Comparison of ENCODE assay signal across 8 mouse cellular contexts in the genomic region with DNA sequence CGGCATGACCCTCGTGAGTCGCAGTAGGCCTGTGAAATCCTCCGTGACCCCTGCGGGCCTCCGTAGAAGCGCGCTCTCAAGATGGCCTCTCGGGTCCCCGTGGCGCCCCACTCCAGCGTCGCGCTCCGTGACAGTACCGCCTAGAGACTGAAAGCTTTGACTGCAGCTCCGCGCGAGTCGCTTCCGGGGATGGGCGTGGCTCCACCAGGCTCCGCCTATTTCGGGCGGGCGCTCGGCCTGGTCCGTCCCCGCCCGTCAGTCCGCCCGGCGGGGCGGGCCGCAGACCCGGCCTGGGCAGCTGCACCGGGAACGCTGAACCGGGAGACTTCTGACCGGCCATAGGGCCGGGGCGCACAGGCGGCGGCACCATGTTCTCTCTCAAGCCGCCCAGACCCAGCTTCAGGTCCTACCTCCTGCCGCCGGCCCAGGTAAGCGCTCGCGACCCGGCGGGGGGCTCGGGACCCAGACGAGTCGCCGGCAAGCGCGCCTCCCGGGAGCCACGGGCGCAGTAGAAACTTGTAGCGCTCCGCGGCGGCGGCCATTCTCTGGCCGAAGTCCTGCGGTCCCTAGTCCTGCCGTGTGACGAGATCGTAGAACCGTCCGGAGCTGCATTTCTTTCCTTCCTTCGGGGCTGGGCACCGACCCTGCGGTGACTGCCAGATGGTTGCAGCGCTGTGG. TPM values are rescaled to one million over a fixed set of nuclear protein-coding genes. Genes with fewer than 3 reads are reported as not detected.
A peak's percentile ranks its signal among the peaks of the same experiment; 100 is the strongest.
DNase-seq lines count a peak whose midpoint lies in the region; ATAC-seq lines count a peak whose summit lies in the region.

Gene Mtmr10 (plus strand): TSS at position 240 of the 678 bp plus-strand sequence.

- H3K4me3 ChIP-seq in hindbrain, embryonic 15.5 days = peak within 1 kb of the TSS; percentile 88

- no peaks in the 10 kb centered on the region for H3K36me3 ChIP-seq in hindbrain, embryonic 15.5 days

- H3K9me3 ChIP-seq in hindbrain, embryonic 15.5 days = no peaks in the 10 kb centered on the region

- H3K27me3 ChIP-seq in hindbrain, embryonic 15.5 days = no peaks in the 10 kb centered on the region

- peak within 1 kb of the TSS; percentile 83 for H3K27ac ChIP-seq in hindbrain, embryonic 15.5 days (replicated peaks)

- H3K4me1 ChIP-seq in hindbrain, embryonic 15.5 days (replicated peaks) = peaks cover 15% of the 10 kb centered on the region

- under 1% methylated on average over 77 of the region's 77 CpGs for WGBS in hindbrain, embryonic 15.5 days

- DNase-seq in T-cell, adult 2 months (ENCODE audit: low spot score) = peak; percentile 95
- DNase-seq in cerebellum, postnatal 36 days = peak; percentile 98 to 99
- DNase-seq in frontal cortex, postnatal 36 days (ENCODE audit: low spot score in 2 of 2) = peak; percentile 97 to 99
- DNase-seq in left cerebral cortex, adult 11 months (ENCODE audit: low spot score) = peak; percentile 97
- peak; percentile 99 to 100 for DNase-seq in lung, postnatal 4 days
- DNase-seq in retina, postnatal 7 days (ENCODE audit: low read depth, low spot score) = peak; percentile 97
- peak; percentile 97 for DNase-seq in urinary bladder, adult 2 months (ENCODE audit: low spot score)

- peak; percentile 98 for ATAC-seq in hindbrain, embryonic 15.5 days (ENCODE audit: low FRiP score, low read depth)

- peak within 1 kb of the TSS; percentile 69 for H3K4me2 ChIP-seq in hindbrain, embryonic 15.5 days

- H3K9ac ChIP-seq in hindbrain, embryonic 15.5 days = peak within 1 kb of the TSS; percentile 76

RNA-seq across cellular contexts. Expression of gene Mtmr10, which starts in this region (rescaled TPM):
- polyA plus RNA-seq in hindbrain, embryonic 15.5 days (2015; fragmentation: Nextera tagmentation; extraction: Ambion mirVana) = 10.9 and 11.0 TPM in 2 replicates
- 15.8 and 18.1 TPM in 2 replicates for polyA plus RNA-seq in urinary bladder, adult 2 months (2012; rRNA removed)

Comparison
In these comparisons a context has a peak if more than half of its experiments do, and no peak if none do; other contexts are left out.
1. Peak in every context shown above with its lines: DNase-seq, ATAC-seq, H3K4me3 ChIP-seq and H3K27ac ChIP-seq.